Mouse (Mus musculus): Measurements from ENCODE around the gene Slc22a22. TPM values are rescaled to one million over a fixed set of nuclear protein-coding genes. Genes with fewer than 3 reads are reported as not detected.

The Slc22a22 gene
- polyA plus RNA-seq (2015; fragmentation: Nextera tagmentation; extraction: Ambion mirVana): not detected in 2 replicates

DNA sequence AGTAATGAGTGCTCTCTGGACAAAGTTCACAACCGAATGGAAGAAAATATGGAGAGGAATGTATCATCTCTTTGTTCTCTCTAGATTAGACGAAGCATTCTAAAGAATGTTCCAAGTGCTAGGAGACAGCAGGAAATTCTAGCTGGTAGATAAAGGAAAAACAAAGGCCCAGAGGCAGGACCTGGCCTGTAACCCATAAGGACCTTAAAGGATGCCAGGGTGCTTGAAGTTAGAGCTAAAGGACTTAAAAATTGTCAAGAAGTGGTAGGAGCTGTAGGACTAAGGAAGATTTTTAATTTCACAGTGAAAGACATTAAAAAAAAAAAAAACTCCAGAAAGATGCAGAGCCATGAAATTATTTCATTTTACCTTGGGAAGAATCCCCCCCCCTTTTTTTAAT is at the start of gene Slc22a22:
Gene Slc22a22, minus strand, starts transcription at position 101 of the 400 bp plus-strand sequence.
- no peak within 1 kb of the TSS for H3K27ac ChIP-seq (ENCODE audit: low read length)
- no peaks in the 10 kb centered on the region for H3K4me1 ChIP-seq (replicated peaks; ENCODE audit: control insufficient read depth, insufficient read depth, low read length)
- no peak within 1 kb of the TSS for H3K4me3 ChIP-seq (replicated peaks; ENCODE audit: low read length)
- 75% methylated on average over 2 of the region's 2 CpGs for whole genome bisulfite sequencing
- ATAC-seq: no peak
- 0 out of 2 replicates have a peak, but pooled peaks cover 3% of the 10 kb centered on the region for H3K9me3 ChIP-seq (ENCODE audit: control insufficient read depth, low read length)
- no peaks in the 10 kb centered on the region for H3K27me3 ChIP-seq (replicated peaks; ENCODE audit: control insufficient read depth, insufficient read depth, low read length)
- no peak within 1 kb of the TSS for H3K9ac ChIP-seq (replicated peaks; ENCODE audit: low read depth, low read length)
- no peaks in the 10 kb centered on the region for H3K36me3 ChIP-seq (ENCODE audit: control insufficient read depth, insufficient read depth)
- H3K4me2 ChIP-seq (ENCODE audit: low read length): no peak within 1 kb of the TSS

DNA sequence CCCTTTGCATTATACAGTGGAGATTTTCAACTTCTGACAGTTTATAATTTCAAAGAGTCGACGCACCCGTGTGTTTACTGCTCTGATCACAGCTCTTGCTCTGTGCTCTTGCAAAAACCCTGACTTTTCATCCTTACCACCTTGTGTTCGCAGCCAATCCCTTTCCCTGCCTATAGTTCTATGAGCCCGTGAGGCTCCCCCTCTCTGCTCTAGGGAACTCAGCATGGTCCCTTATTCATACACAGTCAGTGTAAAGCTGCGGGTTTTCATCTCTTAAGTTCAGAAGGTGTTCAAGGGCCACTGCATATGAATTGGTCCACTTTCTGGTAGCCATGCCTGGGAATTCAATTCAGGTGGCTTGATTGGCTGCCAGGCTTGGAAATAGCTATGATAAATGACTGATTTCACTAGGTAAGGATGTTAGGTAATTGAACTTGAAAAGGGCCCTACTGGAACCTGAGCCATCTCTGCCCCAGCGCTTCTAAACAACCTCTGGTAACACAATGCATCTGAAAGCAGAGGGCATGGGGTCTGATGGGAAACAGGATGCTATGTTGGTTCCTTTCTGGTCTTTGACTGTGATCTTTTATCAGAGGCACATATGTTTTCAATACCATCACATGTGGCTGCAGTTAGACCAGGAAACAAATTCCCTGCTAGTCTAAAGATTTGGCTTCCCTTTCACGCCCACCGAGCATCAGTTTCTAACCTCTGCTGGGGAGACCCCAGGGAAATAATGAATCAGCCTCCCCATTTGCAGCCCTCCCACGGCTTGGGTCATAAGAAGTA is 46.3 kb upstream of the Slc22a22 start:
- Histone ChIP-seq H3K4me2 (ENCODE audit: low read length) (no peak overlapping the region), H3K9me3 (ENCODE audit: control insufficient read depth, low read length) (no peaks in the 10 kb centered on the region), H3K4me1 (replicated peaks; ENCODE audit: control insufficient read depth, insufficient read depth, low read length) (no peaks in the 10 kb centered on the region), H3K9ac (replicated peaks; ENCODE audit: low read depth, low read length) (no peak overlapping the region), H3K36me3 (ENCODE audit: control insufficient read depth, insufficient read depth) (no peaks in the 10 kb centered on the region), H3K27me3 (replicated peaks; ENCODE audit: control insufficient read depth, insufficient read depth, low read length) (no peaks in the 10 kb centered on the region), H3K27ac (ENCODE audit: low read length) (no peak overlapping the region), H3K4me3 (replicated peaks; ENCODE audit: low read length) (no peak overlapping the region)
- 49% methylated on average over 10 of the region's 10 CpGs for WGBS
- no peak for ATAC-seq

DNA sequence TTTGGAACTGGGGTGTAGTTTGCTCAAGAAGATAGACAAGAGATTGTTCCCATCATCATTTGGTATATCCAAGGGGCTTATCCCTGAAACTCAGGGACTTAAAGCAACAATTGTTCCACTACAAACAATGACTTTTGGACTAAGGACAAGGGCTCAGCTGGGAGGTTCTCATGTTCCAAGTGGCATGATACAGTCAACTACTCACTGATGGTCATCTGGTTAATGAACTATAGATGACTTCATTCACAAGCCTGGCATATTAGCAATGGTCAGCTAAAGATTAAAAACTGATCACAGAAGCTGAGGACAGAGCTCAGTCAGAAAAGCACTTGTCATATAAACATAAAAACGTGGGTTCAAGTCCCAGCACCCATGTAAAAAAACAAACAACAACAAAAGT is 44.7 kb upstream of the Slc22a22 start:
- WGBS: 62% methylated on average over 1 of the region's 1 CpGs
- no peaks in the 10 kb centered on the region for H3K4me1 ChIP-seq (replicated peaks; ENCODE audit: control insufficient read depth, insufficient read depth, low read length)
- no peak overlapping the region for H3K9ac ChIP-seq (replicated peaks; ENCODE audit: low read depth, low read length)
- no peaks in the 10 kb centered on the region for H3K27me3 ChIP-seq (replicated peaks; ENCODE audit: control insufficient read depth, insufficient read depth, low read length)
- ATAC-seq: no peak
- H3K4me2 ChIP-seq (ENCODE audit: low read length): no peak overlapping the region
- no peak overlapping the region for H3K27ac ChIP-seq (ENCODE audit: low read length)
- no peak overlapping the region for H3K4me3 ChIP-seq (replicated peaks; ENCODE audit: low read length)
- H3K36me3 ChIP-seq (ENCODE audit: control insufficient read depth, insufficient read depth): no peaks in the 10 kb centered on the region
- no peaks in the 10 kb centered on the region for H3K9me3 ChIP-seq (ENCODE audit: control insufficient read depth, low read length)

DNA sequence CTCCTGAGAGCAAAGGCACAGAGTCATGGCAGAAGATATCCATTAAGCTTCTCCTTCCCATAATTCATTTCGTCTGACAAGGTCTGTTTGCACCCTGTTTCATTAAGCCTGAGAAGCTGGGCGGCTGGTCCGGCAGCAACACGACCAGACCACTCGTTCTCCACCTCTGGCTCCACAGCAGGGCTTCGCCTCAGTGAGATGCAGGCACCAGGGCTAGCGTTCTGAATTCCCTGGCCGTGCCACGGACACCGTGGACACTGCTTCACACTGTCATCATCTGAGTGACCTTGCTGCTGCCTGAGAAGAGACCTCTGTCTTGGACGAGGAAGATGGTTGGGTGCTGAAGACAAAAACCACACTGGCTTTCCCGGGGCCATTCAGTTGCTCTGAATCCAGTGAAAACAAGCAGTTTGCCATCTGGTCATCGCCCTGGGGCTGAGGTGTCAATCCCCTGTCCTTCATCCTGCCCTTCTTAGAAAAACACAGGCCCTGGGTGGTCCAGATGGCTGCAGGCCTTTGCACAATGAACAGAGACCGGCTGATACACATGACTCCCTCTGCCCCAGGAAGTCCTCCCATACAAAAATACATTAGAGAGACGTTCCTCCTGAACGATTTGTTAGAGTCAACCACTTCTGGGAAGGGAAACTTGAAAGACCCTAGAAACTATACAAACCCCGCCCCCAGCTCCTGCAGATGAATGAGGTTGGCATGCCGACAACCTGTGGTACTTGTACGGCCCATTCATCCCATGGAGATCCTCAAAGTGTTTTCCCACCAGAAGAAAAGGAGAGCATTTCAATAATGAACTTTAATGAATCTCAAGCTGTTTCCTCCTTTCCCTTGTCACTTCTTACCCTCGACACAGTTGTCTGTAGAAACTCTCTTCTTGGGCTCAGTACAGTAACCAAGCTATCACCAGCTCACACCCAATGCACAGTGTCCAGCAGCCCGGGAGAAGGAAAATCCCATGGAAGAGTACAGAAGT is 32.1 kb upstream of the Slc22a22 start:
- no peaks in the 10 kb centered on the region for H3K27me3 ChIP-seq (replicated peaks; ENCODE audit: control insufficient read depth, insufficient read depth, low read length)

DNA sequence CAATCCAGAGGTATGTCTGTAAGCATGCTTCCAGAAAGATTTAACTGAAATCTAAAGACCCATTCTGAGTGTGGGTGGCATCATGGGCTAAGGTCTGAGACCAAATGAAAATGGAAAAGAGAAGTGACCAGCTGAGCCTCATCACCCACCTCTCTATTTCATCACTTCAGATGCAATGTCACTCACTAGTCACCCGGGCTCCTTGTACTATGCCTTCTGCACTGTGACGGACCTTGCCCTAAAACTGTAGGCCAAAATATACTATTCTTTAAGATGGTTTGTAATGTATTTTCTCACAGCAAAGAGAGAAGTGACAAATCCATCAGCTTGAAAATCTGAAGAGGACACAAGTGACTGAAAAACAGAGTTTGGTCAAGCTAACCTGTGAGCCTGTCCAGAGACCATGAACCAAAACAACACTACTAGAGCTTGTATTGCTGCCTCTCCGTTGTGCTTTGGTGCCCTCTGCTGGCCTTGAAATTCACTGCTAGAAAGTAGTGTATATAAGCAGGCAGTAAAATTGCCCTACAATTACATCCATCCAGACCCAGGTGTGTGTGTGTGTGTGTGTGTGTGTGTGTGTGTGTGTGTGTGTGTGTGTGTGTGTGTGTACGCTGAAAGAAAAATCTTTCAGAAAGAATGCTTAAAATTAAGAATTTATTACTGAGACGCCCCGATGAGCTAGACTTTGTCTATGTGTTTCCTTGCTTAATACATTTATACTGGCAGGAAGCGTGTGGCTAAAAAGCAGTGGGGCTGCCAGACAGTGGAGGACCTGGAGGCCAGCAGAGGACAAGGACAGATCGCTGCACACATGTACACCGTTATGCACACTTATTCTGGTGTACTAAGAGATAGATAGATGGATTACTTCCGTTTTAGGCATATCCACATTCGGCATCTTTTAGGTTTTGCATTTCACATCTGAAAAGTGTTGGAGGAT is 31.1 kb upstream of the Slc22a22 start:
- H3K27me3 ChIP-seq (replicated peaks; ENCODE audit: control insufficient read depth, insufficient read depth, low read length): no peaks in the 10 kb centered on the region
- peak; percentile 89 for ATAC-seq
- no peak overlapping the region for H3K4me2 ChIP-seq (ENCODE audit: low read length)
- no peaks in the 10 kb centered on the region for H3K36me3 ChIP-seq (ENCODE audit: control insufficient read depth, insufficient read depth)
- H3K4me3 ChIP-seq (replicated peaks; ENCODE audit: low read length): no peak overlapping the region
- no peak overlapping the region for H3K27ac ChIP-seq (ENCODE audit: low read length)
- H3K4me1 ChIP-seq (replicated peaks; ENCODE audit: control insufficient read depth, insufficient read depth, low read length): 0 out of 2 replicates have a peak, but pooled peaks cover 2% of the 10 kb centered on the region
- H3K9me3 ChIP-seq (ENCODE audit: control insufficient read depth, low read length): 0 out of 2 replicates have a peak, but pooled peaks cover under 1% of the 10 kb centered on the region
- 70% methylated on average over 11 of the region's 11 CpGs for WGBS
- no peak overlapping the region for H3K9ac ChIP-seq (replicated peaks; ENCODE audit: low read depth, low read length)

More for the DNA sequence above, 32.1 kb upstream of the Slc22a22 start:
- Histone ChIP-seq H3K4me2 (ENCODE audit: low read length) (no peak overlapping the region), H3K4me1 (replicated peaks; ENCODE audit: control insufficient read depth, insufficient read depth, low read length) (0 out of 2 replicates have a peak, but pooled peaks cover 2% of the 10 kb centered on the region), H3K9ac (replicated peaks; ENCODE audit: low read depth, low read length) (no peak overlapping the region), H3K27ac (ENCODE audit: low read length) (no peak overlapping the region), H3K9me3 (ENCODE audit: control insufficient read depth, low read length) (0 out of 2 replicates have a peak, but pooled peaks cover 2% of the 10 kb centered on the region), H3K36me3 (ENCODE audit: control insufficient read depth, insufficient read depth) (no peaks in the 10 kb centered on the region), H3K4me3 (replicated peaks; ENCODE audit: low read length) (no peak overlapping the region)
- ATAC-seq: peak; percentile 55
- 40% methylated on average over 21 of the region's 21 CpGs for WGBS

DNA sequence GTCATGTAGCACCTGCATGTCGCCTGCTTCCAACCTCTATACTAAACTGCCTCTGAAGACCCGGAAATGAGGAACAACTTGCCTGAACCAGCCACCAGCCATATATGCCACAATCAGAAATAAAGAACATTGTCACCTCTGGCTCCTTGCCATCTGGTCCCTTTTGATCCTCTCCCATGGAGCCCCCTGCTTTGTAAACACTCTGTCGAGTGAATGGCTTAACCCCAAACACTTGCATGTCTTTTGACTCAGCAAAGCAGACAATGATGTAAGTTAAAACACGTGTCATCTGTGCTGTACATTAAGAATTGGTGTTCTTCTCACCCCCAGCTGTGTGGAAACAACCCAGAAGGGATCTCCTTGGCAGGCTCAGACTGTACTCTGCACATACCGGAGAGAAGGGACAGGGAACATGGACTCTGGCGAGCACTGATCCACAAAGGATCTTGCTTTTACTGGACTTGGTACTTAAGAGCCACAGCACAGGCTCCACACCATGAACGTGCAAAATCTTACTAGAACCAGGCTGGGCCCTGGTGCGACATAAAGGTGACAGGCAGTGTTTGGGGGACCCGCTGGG is 26.8 kb upstream of the Slc22a22 start:
- H3K4me3 ChIP-seq (replicated peaks; ENCODE audit: low read length): no peak overlapping the region
- ATAC-seq: no peak
- H3K9me3 ChIP-seq (ENCODE audit: control insufficient read depth, low read length): no peaks in the 10 kb centered on the region
- no peaks in the 10 kb centered on the region for H3K4me1 ChIP-seq (replicated peaks; ENCODE audit: control insufficient read depth, insufficient read depth, low read length)
- no peaks in the 10 kb centered on the region for H3K27me3 ChIP-seq (replicated peaks; ENCODE audit: control insufficient read depth, insufficient read depth, low read length)
- H3K36me3 ChIP-seq (ENCODE audit: control insufficient read depth, insufficient read depth): no peaks in the 10 kb centered on the region
- no peak overlapping the region for H3K27ac ChIP-seq (ENCODE audit: low read length)
- WGBS: 56% methylated on average over 9 of the region's 9 CpGs
- H3K4me2 ChIP-seq (ENCODE audit: low read length): no peak overlapping the region
- H3K9ac ChIP-seq (replicated peaks; ENCODE audit: low read depth, low read length): no peak overlapping the region

DNA sequence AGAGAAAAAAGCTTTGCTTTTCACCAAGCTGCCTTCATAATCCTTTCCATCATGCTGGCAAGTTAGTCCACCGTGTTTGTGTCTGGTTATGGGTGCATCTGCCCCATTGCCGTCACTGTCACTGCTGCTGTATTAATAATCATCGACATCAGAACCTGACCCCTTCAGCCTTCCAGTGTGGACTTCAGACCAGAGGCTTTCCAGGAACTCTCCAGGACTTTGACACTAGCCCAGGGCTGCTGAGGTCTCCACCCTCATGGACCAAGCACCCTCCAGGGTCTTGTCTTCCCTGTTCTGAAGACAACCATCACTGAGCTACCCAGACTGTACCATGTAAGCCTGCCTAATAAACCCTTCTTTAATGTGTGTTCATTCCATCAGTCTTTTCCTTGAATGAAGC is 26.2 kb upstream of the Slc22a22 start:
- H3K4me1 ChIP-seq (replicated peaks; ENCODE audit: control insufficient read depth, insufficient read depth, low read length): no peaks in the 10 kb centered on the region
- 97% methylated on average over 3 of the region's 3 CpGs for WGBS
- H3K27me3 ChIP-seq (replicated peaks; ENCODE audit: control insufficient read depth, insufficient read depth, low read length): no peaks in the 10 kb centered on the region

DNA sequence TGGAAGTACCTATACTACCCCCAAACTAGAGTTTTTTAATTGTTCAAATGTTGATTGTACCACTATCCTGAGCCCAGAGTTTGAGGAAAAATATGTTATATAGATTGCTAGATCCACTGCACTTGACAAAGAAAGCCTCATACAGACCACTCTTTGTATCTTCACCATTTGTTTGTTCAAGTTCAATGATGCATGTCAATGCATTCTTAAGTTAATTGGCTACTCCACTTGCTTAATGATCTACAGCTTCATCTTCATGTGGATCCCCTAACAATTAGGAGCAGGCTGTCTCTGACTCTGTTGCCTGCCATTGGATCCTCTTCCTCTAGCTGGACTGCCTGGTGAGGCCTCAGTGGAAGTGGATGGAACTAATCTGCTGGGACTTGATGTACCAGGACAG is 24.1 kb upstream of the Slc22a22 start:
- H3K4me1 ChIP-seq (replicated peaks; ENCODE audit: control insufficient read depth, insufficient read depth, low read length): no peaks in the 10 kb centered on the region
- H3K36me3 ChIP-seq (ENCODE audit: control insufficient read depth, insufficient read depth): no peaks in the 10 kb centered on the region
- H3K27me3 ChIP-seq (replicated peaks; ENCODE audit: control insufficient read depth, insufficient read depth, low read length): no peaks in the 10 kb centered on the region
- no peak overlapping the region for H3K9ac ChIP-seq (replicated peaks; ENCODE audit: low read depth, low read length)
- no peak overlapping the region for H3K4me3 ChIP-seq (replicated peaks; ENCODE audit: low read length)
- H3K4me2 ChIP-seq (ENCODE audit: low read length): no peak overlapping the region
- no peak for ATAC-seq
- H3K9me3 ChIP-seq (ENCODE audit: control insufficient read depth, low read length): no peaks in the 10 kb centered on the region
- H3K27ac ChIP-seq (ENCODE audit: low read length): no peak overlapping the region

More for the DNA sequence above, 26.2 kb upstream of the Slc22a22 start:
- Histone ChIP-seq H3K4me3 (replicated peaks; ENCODE audit: low read length) (no peak overlapping the region), H3K9ac (replicated peaks; ENCODE audit: low read depth, low read length) (no peak overlapping the region), H3K4me2 (ENCODE audit: low read length) (no peak overlapping the region), H3K9me3 (ENCODE audit: control insufficient read depth, low read length) (no peaks in the 10 kb centered on the region), H3K36me3 (ENCODE audit: control insufficient read depth, insufficient read depth) (no peaks in the 10 kb centered on the region), H3K27ac (ENCODE audit: low read length) (no peak overlapping the region)
- no peak for ATAC-seq

Measured in forebrain, embryonic 16.5 days (tissue).